Mouse (Mus musculus): ENCODE data around the gene Klf4. TPM values are rescaled to one million over a fixed set of nuclear protein-coding genes. Genes with fewer than 3 reads are reported as not detected.

The Klf4 gene
- total and polyA plus RNA-seq, 2 experiments from 2014 or later = 4.1 to 12.4 TPM

- peak overlapping the region; percentile 94 for H3K4me2 ChIP-seq (ENCODE audit: low read depth, low read length, poor library complexity, severe bottlenecking)
- H3K9ac ChIP-seq (replicated peaks; ENCODE audit: low read length, poor library complexity, severe bottlenecking) = peak overlapping the region; percentile 20
- 0 out of 2 replicates have a peak, but pooled peaks cover 3% of the 10 kb centered on the region for H3K4me1 ChIP-seq (ENCODE audit: insufficient read depth, low read length)
- no peak overlapping the region for H3K27ac ChIP-seq (ENCODE audit: low read depth, low read length)
- no peak for TF ChIP-seq CTCF (IDR thresholded peaks at IDR 0.05)
- no peaks in the 10 kb centered on the region for H3K9me3 ChIP-seq (ENCODE audit: low read length)
- under 1% methylated on average over 20 of the region's 20 CpGs for WGBS
- H3K4me3 ChIP-seq (ENCODE audit: low read depth, low read length) = peak overlapping the region; percentile 64
- no peaks in the 10 kb centered on the region for H3K36me3 ChIP-seq (ENCODE audit: insufficient read depth, low read length)
- peaks cover 6% of the 10 kb centered on the region; the same call in 1 of the 2 replicates for H3K27me3 ChIP-seq (ENCODE audit: insufficient read depth, low read length)
- DNase-seq (ENCODE audit: low spot score) (no peak), ATAC-seq (ENCODE audit: low FRiP score) (no peak)
These were observed 1.6 kb downstream of the Klf4 start for GRCm38 (mm10) chr4:55530731-55531095.

- Histone ChIP-seq H3K9ac (replicated peaks; ENCODE audit: low read length, poor library complexity, severe bottlenecking) (peak overlapping the region; percentile 20), H3K4me2 (ENCODE audit: low read depth, low read length, poor library complexity, severe bottlenecking) (peak overlapping the region; percentile 94), H3K4me1 (ENCODE audit: insufficient read depth, low read length) (0 out of 2 replicates have a peak, but pooled peaks cover 3% of the 10 kb centered on the region), H3K36me3 (ENCODE audit: insufficient read depth, low read length) (no peaks in the 10 kb centered on the region), H3K4me3 (ENCODE audit: low read depth, low read length) (peak overlapping the region; percentile 64), H3K9me3 (ENCODE audit: low read length) (no peaks in the 10 kb centered on the region), H3K27me3 (ENCODE audit: insufficient read depth, low read length) (peaks cover 6% of the 10 kb centered on the region; the same call in 1 of the 2 replicates), H3K27ac (ENCODE audit: low read depth, low read length) (no peak overlapping the region)
- ATAC-seq (ENCODE audit: low FRiP score) (peak; percentile 17; the same call in 1 of the 2 replicates), DNase-seq (ENCODE audit: low spot score) (peak; percentile 83)
- TF ChIP-seq CTCF (IDR thresholded peaks at IDR 0.05) = peak; percentile 81
- under 1% methylated on average over 27 of the region's 27 CpGs for WGBS
These were observed 2.0 kb downstream of the Klf4 start for GRCm38 (mm10) chr4:55530236-55530635.

DNA sequence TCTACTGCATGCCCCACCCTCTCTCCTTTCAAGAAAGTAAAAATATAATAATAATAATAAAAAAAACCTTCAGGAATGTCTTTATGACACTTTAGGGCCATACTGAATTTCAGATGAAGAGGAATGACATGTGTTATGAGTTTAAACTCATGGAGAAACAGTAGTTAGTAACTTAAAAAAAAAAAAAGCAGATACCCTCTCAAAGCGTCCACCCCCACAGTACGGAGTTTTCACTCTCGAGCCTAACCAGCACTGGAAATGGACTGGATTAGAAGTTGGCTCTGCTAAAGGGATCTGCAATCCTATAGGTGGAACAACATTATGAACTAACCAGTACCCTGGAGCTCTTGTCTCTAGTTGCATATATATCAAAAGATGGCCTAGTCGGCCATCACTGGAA is 3.9 kb downstream of the Klf4 start:
- H3K27me3 ChIP-seq (ENCODE audit: insufficient read depth, low read length) = peaks cover 6% of the 10 kb centered on the region; the same call in 1 of the 2 replicates
- DNase-seq (ENCODE audit: low spot score) (no peak), ATAC-seq (ENCODE audit: low FRiP score) (no peak)
- no peak overlapping the region for H3K4me2 ChIP-seq (ENCODE audit: low read depth, low read length, poor library complexity, severe bottlenecking)
- H3K36me3 ChIP-seq (ENCODE audit: insufficient read depth, low read length) = no peaks in the 10 kb centered on the region
- H3K9me3 ChIP-seq (ENCODE audit: low read length) = no peaks in the 10 kb centered on the region
- WGBS = 86% methylated on average over 3 of the region's 4 CpGs
- TF ChIP-seq CTCF (IDR thresholded peaks at IDR 0.05) = no peak
- no peak overlapping the region for H3K4me3 ChIP-seq (ENCODE audit: low read depth, low read length)
- H3K9ac ChIP-seq (replicated peaks; ENCODE audit: low read length, poor library complexity, severe bottlenecking) = no peak overlapping the region
- H3K27ac ChIP-seq (ENCODE audit: low read depth, low read length) = no peak overlapping the region
- H3K4me1 ChIP-seq (ENCODE audit: insufficient read depth, low read length) = no peaks in the 10 kb centered on the region

- Histone ChIP-seq H3K27me3 (ENCODE audit: insufficient read depth, low read length) (peaks cover 6% of the 10 kb centered on the region; the same call in 1 of the 2 replicates), H3K9ac (replicated peaks; ENCODE audit: low read length, poor library complexity, severe bottlenecking) (no peak overlapping the region), H3K27ac (ENCODE audit: low read depth, low read length) (no peak overlapping the region), H3K9me3 (ENCODE audit: low read length) (no peaks in the 10 kb centered on the region), H3K4me3 (ENCODE audit: low read depth, low read length) (no peak overlapping the region), H3K4me2 (ENCODE audit: low read depth, low read length, poor library complexity, severe bottlenecking) (no peak overlapping the region), H3K36me3 (ENCODE audit: insufficient read depth, low read length) (no peaks in the 10 kb centered on the region), H3K4me1 (ENCODE audit: insufficient read depth, low read length) (no peaks in the 10 kb centered on the region)
- WGBS = 83% methylated on average over 12 of the region's 12 CpGs
- ATAC-seq (ENCODE audit: low FRiP score) (no peak), DNase-seq (ENCODE audit: low spot score) (no peak)
- no peak for TF ChIP-seq CTCF (IDR thresholded peaks at IDR 0.05)
These were observed 4.3 kb downstream of the Klf4 start for GRCm38 (mm10) chr4:55527931-55528330.

GRCm38 (mm10) chr4:55526247-55527115 is 5.8 kb downstream of the Klf4 start:
- Histone ChIP-seq H3K27me3 (ENCODE audit: insufficient read depth, low read length) (peaks cover 5% of the 10 kb centered on the region; the same call in 1 of the 2 replicates), H3K4me1 (ENCODE audit: insufficient read depth, low read length) (no peaks in the 10 kb centered on the region), H3K4me2 (ENCODE audit: low read depth, low read length, poor library complexity, severe bottlenecking) (no peak overlapping the region), H3K4me3 (ENCODE audit: low read depth, low read length) (no peak overlapping the region), H3K9me3 (ENCODE audit: low read length) (no peaks in the 10 kb centered on the region), H3K27ac (ENCODE audit: low read depth, low read length) (no peak overlapping the region), H3K9ac (replicated peaks; ENCODE audit: low read length, poor library complexity, severe bottlenecking) (no peak overlapping the region), H3K36me3 (ENCODE audit: insufficient read depth, low read length) (no peaks in the 10 kb centered on the region)
- DNase-seq (ENCODE audit: low spot score) (peak; percentile 81), ATAC-seq (ENCODE audit: low FRiP score) (no peak)
- TF ChIP-seq CTCF (IDR thresholded peaks at IDR 0.05) = peak; percentile 78
- 69% methylated on average over 5 of the region's 5 CpGs for WGBS

DNA sequence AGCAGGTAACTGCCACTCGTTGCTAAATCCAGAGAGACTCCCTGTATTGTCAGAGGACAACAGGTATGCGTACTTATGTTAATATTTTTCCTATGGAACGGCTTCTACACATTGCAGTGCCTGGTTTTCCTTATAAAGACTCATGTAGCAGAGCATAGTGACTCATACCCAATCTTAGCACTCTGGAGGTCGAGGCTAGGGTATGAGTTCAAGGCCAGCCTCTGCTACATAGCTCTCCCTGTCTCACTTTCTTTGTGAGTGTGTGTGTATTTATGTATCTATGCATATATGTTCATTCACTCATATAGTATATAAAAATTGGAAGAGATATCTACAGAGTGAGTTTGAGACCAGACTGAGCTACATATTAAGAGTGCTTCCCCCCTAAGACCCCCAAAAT is 8.3 kb downstream of the Klf4 start:
- no peak for TF ChIP-seq CTCF (IDR thresholded peaks at IDR 0.05)
- 73% methylated on average over 4 of the region's 4 CpGs for WGBS
- ATAC-seq (ENCODE audit: low FRiP score) = no peak

More for the DNA sequence above, 8.3 kb downstream of the Klf4 start:
- Histone ChIP-seq H3K9ac (replicated peaks; ENCODE audit: low read length, poor library complexity, severe bottlenecking) (no peak overlapping the region), H3K9me3 (ENCODE audit: low read length) (no peaks in the 10 kb centered on the region), H3K36me3 (ENCODE audit: insufficient read depth, low read length) (no peaks in the 10 kb centered on the region), H3K27me3 (ENCODE audit: insufficient read depth, low read length) (no peaks in the 10 kb centered on the region), H3K4me2 (ENCODE audit: low read depth, low read length, poor library complexity, severe bottlenecking) (no peak overlapping the region), H3K4me1 (ENCODE audit: insufficient read depth, low read length) (no peaks in the 10 kb centered on the region), H3K27ac (ENCODE audit: low read depth, low read length) (no peak overlapping the region), H3K4me3 (ENCODE audit: low read depth, low read length) (no peak overlapping the region)
- DNase-seq (ENCODE audit: low spot score) = no peak
